Mouse (Mus musculus) midbrain, embryonic 12.5 days (tissue): ENCODE data around the gene Gpx8. TPM values are rescaled to one million over a fixed set of nuclear protein-coding genes. Genes with fewer than 3 reads are reported as not detected.

Experiments used
- microRNA counts: library from miRNA; unstranded; fragments of <30 nt; microRNA quantifications from one replicate; lab custom pipeline; 2017
- microRNA-seq: library from miRNA; unstranded; fragments of <30 nt; microRNA quantifications from one replicate; pipeline ENCODE4, GENCODE M21; 2017
- polyA plus RNA-seq: library from polyadenylated mRNA; unstranded; fragments of >200 nt; fragmentation: Nextera tagmentation; extraction: Ambion mirVana; gene quantifications from 2 replicates; pipeline ENCODE4 v1.2.1, GENCODE M21; 2016

The Gpx8 gene
- polyA plus RNA-seq, 1 experiment from 2014 or later = 102 TPM

MicroRNA genes within 50 kb of the gene (microRNA counts, 519-probe panel; counts per million panel counts)
- microRNA mmu-miR-449a (lab: Ali Mortazavi, UCI) (2,413 counts per million, percentile 6 among the panel's probes with 10 or more counts), microRNA mmu-miR-449b (lab: Ali Mortazavi, UCI) (not detected), microRNA mmu-miR-449c (lab: Ali Mortazavi, UCI) (not detected)

Small RNA genes within 50 kb of the gene (microRNA-seq; reads per million reads assigned to microRNA genes)
- 1,604 reads per million, percentile 83 among the genes with 10 or more reads in this experiment for gene Mir449a
- 3.3 reads per million, percentile 9 among the genes with 10 or more reads in this experiment for gene Mir449b
- gene Mir449c = 5.1 reads per million, percentile 19 among the genes with 10 or more reads in this experiment

Other genes with a start within 250 kb of the Gpx8 start
- gene Plpp1, start 245.6 kb downstream of the Gpx8 start, polyA plus RNA-seq = 22.3 and 24.7 TPM in 2 replicates
- gene Mtrex, start 119.0 kb downstream of the Gpx8 start, polyA plus RNA-seq = 90.8 and 94.5 TPM in 2 replicates
- gene Dhx29, start 119.0 kb downstream of the Gpx8 start, polyA plus RNA-seq = 37.5 and 40.7 TPM in 2 replicates
- gene Ccno, start 58.6 kb downstream of the Gpx8 start, polyA plus RNA-seq = 0.85 and 1.9 TPM in 2 replicates
- gene Mcidas, start 52.6 kb downstream of the Gpx8 start, polyA plus RNA-seq = 0.24 and 1.1 TPM in 2 replicates
- 0.15 TPM in 1 of 2 replicates, not detected in the other for gene Cdc20b, start 11.3 kb downstream of the Gpx8 start, polyA plus RNA-seq
- gene Gzma, start 54.6 kb upstream of the Gpx8 start, polyA plus RNA-seq = not detected in 2 replicates
- gene Esm1, start 163.2 kb upstream of the Gpx8 start, polyA plus RNA-seq = 1.1 and 2.8 TPM in 2 replicates
- not detected in 2 replicates for gene Gzmk, start 179.5 kb upstream of the Gpx8 start, polyA plus RNA-seq
- 1.8 and 2.0 TPM in 2 replicates for gene BC067074, start 246.7 kb upstream of the Gpx8 start, polyA plus RNA-seq